Mouse (Mus musculus) thymus, postnatal 36 days (tissue): ENCODE measurements around the gene Bcas3.
"Not testable (repeated sequence)": the region's sequence is repeated elsewhere in the genome, so short reads cannot be mapped to it uniquely, and the experiment has no call there.

ENCODE experiments used
- DNase-seq, 2 experiments: peaks; one replicate each; pipeline ENCODE4 v3.0.0; 2022; ENCODE audit warnings: mixed read lengths in 2 of 2

Gene Bcas3

GRCm38 (mm10) chr11:85714312-85714931 lies 361.5 kb downstream of the Bcas3 start:
- no peak for DNase-seq

- DNase-seq = not testable (repeated sequence)
These were observed 363.8 kb downstream of the Bcas3 start for GRCm38 (mm10) chr11:85716730-85717129.

- no peak for DNase-seq
These were observed 366.1 kb downstream of the Bcas3 start for GRCm38 (mm10) chr11:85719091-85719490.

- DNase-seq = no peak
These were observed 366.8 kb downstream of the Bcas3 start for GRCm38 (mm10) chr11:85719766-85720165.

GRCm38 (mm10) chr11:85720269-85720773 lies 367.4 kb downstream of the Bcas3 start:
- no peak for DNase-seq

- no peak for DNase-seq
These were observed 369.0 kb downstream of the Bcas3 start for GRCm38 (mm10) chr11:85721986-85722385.

- DNase-seq = no peak
These were observed 371.2 kb downstream of the Bcas3 start for GRCm38 (mm10) chr11:85724159-85724558.

GRCm38 (mm10) chr11:85729725-85730124 lies 376.8 kb downstream of the Bcas3 start:
- DNase-seq = no peak

GRCm38 (mm10) chr11:85732462-85733012 lies 379.6 kb downstream of the Bcas3 start:
- no peak for DNase-seq

GRCm38 (mm10) chr11:85733577-85733976 lies 380.6 kb downstream of the Bcas3 start:
- DNase-seq = no peak

GRCm38 (mm10) chr11:85734317-85735211 lies 381.6 kb downstream of the Bcas3 start:
- DNase-seq = no peak

GRCm38 (mm10) chr11:85737227-85737626 lies 384.3 kb downstream of the Bcas3 start:
- DNase-seq = no peak

GRCm38 (mm10) chr11:85737893-85738292 lies 384.9 kb downstream of the Bcas3 start:
- DNase-seq = no peak

GRCm38 (mm10) chr11:85738585-85738984 lies 385.6 kb downstream of the Bcas3 start:
- DNase-seq = no peak

- no peak for DNase-seq
These were observed 386.5 kb downstream of the Bcas3 start for GRCm38 (mm10) chr11:85739266-85739977.

- no peak for DNase-seq
These were observed 393.4 kb downstream of the Bcas3 start for GRCm38 (mm10) chr11:85746373-85746772.

- DNase-seq = no peak
These were observed 395.9 kb downstream of the Bcas3 start for GRCm38 (mm10) chr11:85748891-85749290.

GRCm38 (mm10) chr11:85751171-85751570 lies 398.2 kb downstream of the Bcas3 start:
- DNase-seq = no peak

- no peak for DNase-seq
These were observed 401.9 kb downstream of the Bcas3 start for GRCm38 (mm10) chr11:85754631-85755502.

- no peak for DNase-seq
These were observed 402.6 kb downstream of the Bcas3 start for GRCm38 (mm10) chr11:85755503-85756044.

GRCm38 (mm10) chr11:85758891-85759290 lies 405.9 kb downstream of the Bcas3 start:
- no peak for DNase-seq
